Mouse (Mus musculus): ENCODE measurements at regions not wholly inside any gene's neighbourhood (a gene's known extent, or its start where the extent isn't known, plus 50 kb on each side); places are given as distances from the start of the nearest gene placed in this dataset.
"Not testable (repeated sequence)": the region's sequence is repeated elsewhere in the genome, so short reads cannot be mapped to it uniquely, and the experiment has no call there.

DNA sequence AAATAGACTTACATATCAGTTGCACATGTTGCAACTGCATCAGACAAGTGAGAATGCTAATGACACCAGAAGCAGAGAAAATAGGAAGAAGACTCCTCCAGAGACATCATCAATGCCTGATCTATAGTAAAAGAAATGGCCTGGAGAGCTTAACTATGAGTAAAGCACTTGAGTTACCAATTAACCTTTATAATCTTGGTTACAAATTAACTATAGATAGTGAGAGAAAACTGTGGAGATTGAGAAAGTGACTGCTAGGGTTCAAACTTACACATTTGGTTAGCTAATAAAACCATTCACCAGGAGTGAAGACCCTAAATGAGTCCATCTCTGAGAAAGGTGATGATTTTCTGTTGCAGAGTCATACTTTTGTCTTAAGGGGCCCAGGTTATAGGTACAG, 307.4 kb downstream of the Phex start:
- no peaks in the 10 kb centered on the region for H3K4me1 ChIP-seq (replicated peaks; ENCODE audit: control insufficient read depth, insufficient read depth, low read length)
- no peaks in the 10 kb centered on the region for H3K36me3 ChIP-seq (replicated peaks; ENCODE audit: control insufficient read depth, insufficient read depth)
- H3K27me3 ChIP-seq (ENCODE audit: control insufficient read depth, insufficient read depth, low read length), result no peaks in the 10 kb centered on the region
- no peak overlapping the region for H3K27ac ChIP-seq
- no peaks in the 10 kb centered on the region for H3K9me3 ChIP-seq (ENCODE audit: control insufficient read depth, low read length)
- H3K9ac ChIP-seq, result no peak overlapping the region
- ATAC-seq (ENCODE audit: low FRiP score), result no peak
- H3K4me3 ChIP-seq (replicated peaks; ENCODE audit: low read length), result no peak overlapping the region
- no peak overlapping the region for H3K4me2 ChIP-seq (replicated peaks)
- DNase-seq (ENCODE audit: low spot score), result no peak

DNA sequence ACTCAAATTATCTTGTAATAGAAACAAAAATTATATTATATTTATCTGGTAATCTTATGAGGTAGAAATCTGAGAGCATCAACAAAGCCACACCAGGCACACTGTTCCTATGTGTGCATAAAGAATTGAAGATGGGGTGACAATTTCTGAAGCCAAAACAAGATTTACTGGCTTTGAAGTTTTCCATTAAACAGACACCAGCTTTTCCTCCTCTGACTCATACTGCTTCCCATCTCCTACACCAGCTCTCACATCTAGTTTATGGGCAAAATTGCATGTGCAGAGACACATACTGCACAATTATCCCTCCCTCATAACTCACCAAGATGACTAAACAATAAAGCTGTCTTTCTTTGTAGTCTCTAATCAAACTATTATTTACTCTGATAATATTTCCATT, 335.1 kb downstream of the Phex start:
- no peak overlapping the region for H3K4me2 ChIP-seq (replicated peaks)
- DNase-seq (ENCODE audit: low spot score), result no peak
- no peaks in the 10 kb centered on the region for H3K36me3 ChIP-seq (replicated peaks; ENCODE audit: control insufficient read depth, insufficient read depth)
- no peak overlapping the region for H3K4me3 ChIP-seq (replicated peaks; ENCODE audit: low read length)
- no peaks in the 10 kb centered on the region for H3K27me3 ChIP-seq (ENCODE audit: control insufficient read depth, insufficient read depth, low read length)
- H3K9ac ChIP-seq, result no peak overlapping the region
- no peak for ATAC-seq (ENCODE audit: low FRiP score)
- H3K27ac ChIP-seq, result no peak overlapping the region
- no peaks in the 10 kb centered on the region for H3K9me3 ChIP-seq (ENCODE audit: control insufficient read depth, low read length)
- no peaks in the 10 kb centered on the region for H3K4me1 ChIP-seq (replicated peaks; ENCODE audit: control insufficient read depth, insufficient read depth, low read length)

DNA sequence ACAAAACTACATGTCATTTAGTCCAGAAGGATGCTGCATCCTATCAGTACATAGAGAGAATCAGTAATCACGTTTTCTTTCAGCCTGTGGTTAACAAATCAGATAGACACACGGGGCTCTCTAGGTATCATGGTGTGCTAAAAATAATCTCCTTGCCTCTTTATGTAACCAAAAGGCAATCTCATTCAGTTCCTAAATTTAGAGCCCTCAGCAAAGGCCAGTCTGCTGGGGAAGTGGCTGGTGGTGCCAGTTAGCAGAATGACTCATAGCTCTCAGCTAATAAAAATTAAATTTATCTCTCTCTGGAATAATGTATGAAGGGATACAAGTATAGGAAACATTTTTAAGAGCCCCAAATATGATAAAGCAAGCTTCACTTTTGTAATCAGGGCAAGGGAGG, 335.5 kb downstream of the Phex start:
- H3K27ac ChIP-seq, result no peak overlapping the region
- H3K4me2 ChIP-seq (replicated peaks), result no peak overlapping the region
- H3K9me3 ChIP-seq (ENCODE audit: control insufficient read depth, low read length), result no peaks in the 10 kb centered on the region
- WGBS, result 40% methylated on average over 2 of the region's 2 CpGs
- DNase-seq (ENCODE audit: low spot score) (no peak), ATAC-seq (ENCODE audit: low FRiP score) (no peak)
- no peaks in the 10 kb centered on the region for H3K27me3 ChIP-seq (ENCODE audit: control insufficient read depth, insufficient read depth, low read length)
- no peak overlapping the region for H3K4me3 ChIP-seq (replicated peaks; ENCODE audit: low read length)
- no peak overlapping the region for H3K9ac ChIP-seq
- no peaks in the 10 kb centered on the region for H3K4me1 ChIP-seq (replicated peaks; ENCODE audit: control insufficient read depth, insufficient read depth, low read length)
- H3K36me3 ChIP-seq (replicated peaks; ENCODE audit: control insufficient read depth, insufficient read depth), result no peaks in the 10 kb centered on the region

DNA sequence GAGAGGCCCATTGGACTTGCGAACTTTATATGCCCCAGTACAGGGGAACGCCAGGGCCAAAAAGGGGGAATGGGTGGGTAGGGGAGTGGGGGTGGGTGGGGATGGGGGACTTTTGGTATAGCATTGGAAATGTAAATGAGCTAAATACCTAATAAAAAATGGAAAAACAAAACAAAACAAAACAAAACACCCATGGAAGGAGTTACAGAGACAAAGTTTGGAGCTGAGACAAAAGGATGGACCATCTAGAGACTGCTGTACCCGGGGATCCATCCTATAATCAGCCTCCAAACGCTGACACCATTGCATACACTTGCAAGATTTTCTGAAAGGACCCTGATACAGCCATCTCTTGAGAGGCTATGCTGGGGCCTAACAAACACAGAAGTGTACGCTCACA, 337.1 kb downstream of the Phex start:
- not testable (repeated sequence) for H3K4me2 ChIP-seq (replicated peaks); H3K4me1 ChIP-seq (replicated peaks; ENCODE audit: control insufficient read depth, insufficient read depth, low read length); H3K9me3 ChIP-seq (ENCODE audit: control insufficient read depth, low read length); H3K9ac ChIP-seq; H3K36me3 ChIP-seq (replicated peaks; ENCODE audit: control insufficient read depth, insufficient read depth); DNase-seq (ENCODE audit: low spot score); H3K27ac ChIP-seq; ATAC-seq (ENCODE audit: low FRiP score); H3K27me3 ChIP-seq (ENCODE audit: control insufficient read depth, insufficient read depth, low read length); H3K4me3 ChIP-seq (replicated peaks; ENCODE audit: low read length)
- 85% methylated on average over 3 of the region's 5 CpGs for WGBS

DNA sequence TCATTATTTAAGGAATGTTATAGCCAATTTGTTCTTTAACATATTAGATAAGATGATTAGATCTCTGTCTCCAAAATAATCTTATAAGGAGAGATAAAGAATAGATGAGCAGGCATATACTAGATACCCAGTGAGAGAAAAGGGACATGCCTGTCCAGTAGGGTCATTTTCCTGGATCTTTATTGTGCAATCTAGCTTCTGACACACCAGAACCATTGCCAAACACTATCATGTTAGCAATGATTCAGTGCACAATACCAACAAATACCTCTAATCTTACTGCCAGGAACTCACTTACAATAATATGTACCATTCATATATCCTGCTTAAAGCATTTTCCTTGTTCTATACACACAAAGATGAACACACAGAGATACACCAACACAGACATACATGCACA, 338.9 kb downstream of the Phex start:
- no peak for DNase-seq (ENCODE audit: low spot score)
- Histone ChIP-seq H3K27ac (no peak overlapping the region), H3K36me3 (replicated peaks; ENCODE audit: control insufficient read depth, insufficient read depth) (no peaks in the 10 kb centered on the region)

DNA sequence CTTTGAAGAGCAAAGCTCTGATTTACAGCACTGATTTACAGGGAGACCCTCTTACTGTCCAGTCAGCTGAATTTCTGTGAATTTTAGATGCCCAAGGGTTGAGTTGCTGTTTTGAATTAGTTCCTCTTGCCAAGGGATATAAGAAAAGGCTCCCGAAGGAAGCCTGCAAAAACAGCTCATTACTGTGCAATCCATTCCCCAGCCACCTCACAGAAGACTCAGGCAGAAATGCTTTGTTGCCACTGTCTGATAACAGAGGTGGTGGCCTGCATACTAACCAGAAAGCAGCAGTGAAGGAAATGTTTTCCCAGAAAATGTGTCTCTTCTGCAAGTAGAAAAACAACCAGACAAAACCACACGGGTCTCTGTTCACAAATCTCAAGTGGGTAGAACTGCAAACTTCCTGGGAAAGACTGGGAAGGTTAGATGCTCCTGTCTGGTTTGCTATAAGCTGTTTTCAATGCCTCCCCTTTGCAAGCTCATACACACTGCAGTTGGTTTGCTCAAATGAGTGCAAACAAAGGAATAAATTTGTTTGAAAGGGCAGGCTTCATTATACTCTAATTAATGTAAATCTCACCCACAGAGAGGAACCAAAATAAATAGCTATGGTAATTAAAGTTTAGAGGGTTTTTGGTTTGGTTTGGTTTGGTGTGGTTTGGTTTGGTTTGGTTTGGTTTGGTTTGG, 363.3 kb downstream of the Phex start:
- ATAC-seq (ENCODE audit: low FRiP score) (peak; percentile 84; the same call in 1 of the 2 replicates), DNase-seq (ENCODE audit: low spot score) (peak; percentile 36)
- Histone ChIP-seq H3K27ac (peak overlapping the region; percentile 69; the same call in 1 of the 2 replicates), H3K9ac (no peak overlapping the region), H3K9me3 (ENCODE audit: control insufficient read depth, low read length) (no peaks in the 10 kb centered on the region), H3K36me3 (replicated peaks; ENCODE audit: control insufficient read depth, insufficient read depth) (no peaks in the 10 kb centered on the region), H3K4me1 (replicated peaks; ENCODE audit: control insufficient read depth, insufficient read depth, low read length) (0 out of 2 replicates have a peak, but pooled peaks cover 6% of the 10 kb centered on the region), H3K4me2 (replicated peaks) (no peak overlapping the region), H3K4me3 (replicated peaks; ENCODE audit: low read length) (no peak overlapping the region), H3K27me3 (ENCODE audit: control insufficient read depth, insufficient read depth, low read length) (no peaks in the 10 kb centered on the region)
- 30% methylated on average over 2 of the region's 2 CpGs for WGBS

More for the DNA sequence above, 338.9 kb downstream of the Phex start:
- no peak overlapping the region for H3K4me2 ChIP-seq (replicated peaks)
- H3K9me3 ChIP-seq (ENCODE audit: control insufficient read depth, low read length), result no peaks in the 10 kb centered on the region
- no peaks in the 10 kb centered on the region for H3K4me1 ChIP-seq (replicated peaks; ENCODE audit: control insufficient read depth, insufficient read depth, low read length)
- H3K4me3 ChIP-seq (replicated peaks; ENCODE audit: low read length), result no peak overlapping the region
- no peaks in the 10 kb centered on the region for H3K27me3 ChIP-seq (ENCODE audit: control insufficient read depth, insufficient read depth, low read length)
- ATAC-seq (ENCODE audit: low FRiP score), result no peak
- H3K9ac ChIP-seq, result no peak overlapping the region

DNA sequence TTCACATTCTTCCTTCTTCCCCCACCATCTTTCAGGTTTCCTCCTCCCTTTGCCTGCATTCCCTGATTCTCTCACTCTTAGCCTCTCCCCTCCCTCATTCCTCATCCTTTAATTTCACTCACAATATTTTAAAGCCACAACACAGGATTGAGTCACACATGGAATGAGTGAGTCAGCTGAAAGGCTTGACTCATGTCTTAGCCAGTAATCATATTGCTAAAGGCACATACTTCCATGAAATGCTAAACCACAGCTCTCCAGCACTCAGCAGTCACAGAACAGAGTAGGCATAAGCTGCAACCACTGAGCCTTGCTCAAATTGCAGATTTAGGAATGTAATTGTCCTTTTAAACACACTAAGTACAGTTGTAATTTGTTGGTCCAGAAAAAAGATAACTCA, 386.2 kb downstream of the Phex start:
- no peak for ATAC-seq (ENCODE audit: low FRiP score)
- Histone ChIP-seq H3K36me3 (replicated peaks; ENCODE audit: control insufficient read depth, insufficient read depth) (no peaks in the 10 kb centered on the region), H3K27me3 (ENCODE audit: control insufficient read depth, insufficient read depth, low read length) (no peaks in the 10 kb centered on the region), H3K9ac (no peak overlapping the region), H3K4me2 (replicated peaks) (no peak overlapping the region), H3K4me3 (replicated peaks; ENCODE audit: low read length) (no peak overlapping the region), H3K4me1 (replicated peaks; ENCODE audit: control insufficient read depth, insufficient read depth, low read length) (no peaks in the 10 kb centered on the region), H3K9me3 (ENCODE audit: control insufficient read depth, low read length) (no peaks in the 10 kb centered on the region), H3K27ac (no peak overlapping the region)
- DNase-seq (ENCODE audit: low spot score), result no peak

DNA sequence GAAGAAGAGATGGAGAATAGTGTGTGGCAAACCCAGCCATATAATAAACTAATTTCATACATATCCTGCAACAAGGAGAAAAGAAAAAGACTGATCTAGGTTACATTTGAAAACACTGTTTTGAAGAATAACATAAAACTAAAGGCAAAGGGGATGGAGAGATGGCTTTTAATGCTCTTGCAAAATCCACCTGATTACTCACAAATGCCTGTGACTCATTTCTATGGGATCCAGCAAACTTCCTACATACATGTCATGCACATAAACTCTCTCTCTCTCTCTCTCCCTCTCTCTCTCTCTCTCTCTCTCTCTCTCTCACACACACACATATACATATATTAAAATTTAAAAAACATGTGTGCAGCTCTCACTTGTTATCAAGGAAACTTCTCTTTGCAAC, 390.8 kb downstream of the Phex start:
- no peak for ATAC-seq (ENCODE audit: low FRiP score)
- Histone ChIP-seq H3K27ac (no peak overlapping the region), H3K36me3 (replicated peaks; ENCODE audit: control insufficient read depth, insufficient read depth) (no peaks in the 10 kb centered on the region), H3K4me3 (replicated peaks; ENCODE audit: low read length) (no peak overlapping the region), H3K27me3 (ENCODE audit: control insufficient read depth, insufficient read depth, low read length) (no peaks in the 10 kb centered on the region; the same call in 1 of the 2 replicates), H3K9ac (no peak overlapping the region), H3K4me2 (replicated peaks) (no peak overlapping the region), H3K4me1 (replicated peaks; ENCODE audit: control insufficient read depth, insufficient read depth, low read length) (no peaks in the 10 kb centered on the region), H3K9me3 (ENCODE audit: control insufficient read depth, low read length) (no peaks in the 10 kb centered on the region)
- no peak for DNase-seq (ENCODE audit: low spot score)

DNA sequence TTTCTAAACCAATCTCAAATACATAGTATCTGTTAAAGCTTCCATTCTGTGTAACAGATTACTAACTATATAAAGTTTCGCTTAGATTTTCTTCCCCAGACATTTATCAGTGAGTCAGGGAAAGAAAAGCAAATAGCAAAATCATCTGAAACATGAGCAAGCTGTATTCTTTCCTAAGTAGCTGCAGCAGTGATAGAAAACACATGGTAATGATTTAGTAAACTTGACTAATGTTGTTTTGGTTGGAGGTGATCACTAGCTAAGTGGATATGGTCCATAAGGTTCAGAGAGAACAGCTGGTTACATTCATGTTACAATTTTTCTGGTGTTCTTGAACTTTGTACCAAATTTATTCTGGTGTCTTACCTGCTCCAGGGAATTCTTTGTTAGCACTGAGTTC, 393.3 kb downstream of the Phex start:
- Histone ChIP-seq H3K36me3 (replicated peaks; ENCODE audit: control insufficient read depth, insufficient read depth) (no peaks in the 10 kb centered on the region), H3K9me3 (ENCODE audit: control insufficient read depth, low read length) (no peaks in the 10 kb centered on the region), H3K4me2 (replicated peaks) (no peak overlapping the region), H3K9ac (no peak overlapping the region), H3K27ac (no peak overlapping the region), H3K4me3 (replicated peaks; ENCODE audit: low read length) (no peak overlapping the region), H3K27me3 (ENCODE audit: control insufficient read depth, insufficient read depth, low read length) (no peaks in the 10 kb centered on the region; the same call in 1 of the 2 replicates), H3K4me1 (replicated peaks; ENCODE audit: control insufficient read depth, insufficient read depth, low read length) (no peaks in the 10 kb centered on the region)
- no peak for DNase-seq (ENCODE audit: low spot score)
- no peak for ATAC-seq (ENCODE audit: low FRiP score)
- 74% methylated on average over 1 of the region's 1 CpGs for WGBS

DNA sequence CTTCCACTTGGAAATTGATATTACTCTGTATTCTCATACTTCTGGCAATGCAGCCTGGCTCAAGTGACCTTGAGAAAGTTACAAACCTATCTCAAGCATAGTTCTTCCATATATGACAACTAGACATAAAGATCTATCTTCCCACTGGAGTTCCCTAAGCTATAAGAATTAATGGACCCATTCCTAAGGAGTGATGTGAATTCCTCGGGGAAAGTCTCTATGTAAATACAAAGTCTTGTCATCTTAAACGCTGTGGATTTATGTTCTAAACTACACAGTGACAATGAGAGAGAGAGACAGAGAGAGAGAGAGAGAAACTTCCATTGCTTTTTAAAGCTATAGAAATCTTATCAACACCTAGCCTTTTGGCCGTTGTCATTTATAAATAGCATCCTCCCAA, 394.8 kb downstream of the Phex start:
- no peaks in the 10 kb centered on the region; the same call in 1 of the 2 replicates for H3K27me3 ChIP-seq (ENCODE audit: control insufficient read depth, insufficient read depth, low read length)
- no peak overlapping the region for H3K4me2 ChIP-seq (replicated peaks)
- H3K36me3 ChIP-seq (replicated peaks; ENCODE audit: control insufficient read depth, insufficient read depth), result no peaks in the 10 kb centered on the region
- DNase-seq (ENCODE audit: low spot score), result no peak
- H3K9me3 ChIP-seq (ENCODE audit: control insufficient read depth, low read length), result no peaks in the 10 kb centered on the region
- WGBS, result 88% methylated on average over 3 of the region's 3 CpGs
- no peak for ATAC-seq (ENCODE audit: low FRiP score)
- H3K9ac ChIP-seq, result no peak overlapping the region
- no peak overlapping the region for H3K27ac ChIP-seq
- H3K4me3 ChIP-seq (replicated peaks; ENCODE audit: low read length), result no peak overlapping the region
- H3K4me1 ChIP-seq (replicated peaks; ENCODE audit: control insufficient read depth, insufficient read depth, low read length), result no peaks in the 10 kb centered on the region
